Mouse (Mus musculus) liver, embryonic 12.5 days (tissue): ENCODE data around the gene Nkx6-2. TPM values are rescaled to one million over a fixed set of nuclear protein-coding genes. Genes with fewer than 3 reads are reported as not detected.

Source experiments
- ATAC-seq: fragments of 200-750 bp; cut with Nextera tagmentation; 2 replicates; pipeline ENCODE4 v1.8.0; 2017; ENCODE audit warnings: moderate number of reproducible peaks, mild to moderate bottlenecking, moderate library complexity
- H3K27ac ChIP-seq: fragments of 300-500 bp; sonication (generic); 2 replicates; pipeline ENCODE4 v1.5.1; 2016; ENCODE audit warnings: mild to moderate bottlenecking
- H3K27me3 ChIP-seq: fragments of 300-500 bp; sonication (generic); replicated peaks from 2 replicates; pipeline ENCODE4 v1.6.1; 2016; ENCODE audit warnings: mild to moderate bottlenecking, moderate library complexity
- H3K36me3 ChIP-seq: fragments of 300-500 bp; sonication (generic); 2 replicates; pipeline ENCODE4 v1.6.1; 2016; ENCODE audit warnings: mild to moderate bottlenecking, moderate library complexity
- H3K4me1 ChIP-seq: fragments of 300-500 bp; sonication (generic); 2 replicates; pipeline ENCODE4 v1.6.1; 2016
- H3K4me2 ChIP-seq: fragments of 300-500 bp; sonication (generic); 2 replicates; pipeline ENCODE4 v1.6.1; 2016; ENCODE audit warnings: mild to moderate bottlenecking, moderate library complexity
- H3K4me3 ChIP-seq: fragments of 300-500 bp; sonication (generic); 2 replicates; pipeline ENCODE4 v1.5.1; 2016; ENCODE audit warnings: mild to moderate bottlenecking, moderate library complexity
- H3K9ac ChIP-seq: fragments of 300-500 bp; sonication (generic); 2 replicates; pipeline ENCODE4 v1.6.1; 2016; ENCODE audit warnings: mild to moderate bottlenecking, moderate library complexity
- H3K9me3 ChIP-seq: fragments of 300-500 bp; sonication (generic); replicated peaks from 2 replicates; pipeline ENCODE4 v1.6.1; 2016; ENCODE audit warnings: mild to moderate bottlenecking, moderate library complexity
- WGBS: fragments of 180-500 bp; shearing (Covaris S2); methylation state at CpG from one replicate; pipeline ENCODE4 v1.1.7; 2016; ENCODE audit not compliant: insufficient replicate concordance; 5-methylcytosine and 5-hydroxymethylcytosine counted together
- polyA plus RNA-seq: library from polyadenylated mRNA; unstranded; fragments of >200 nt; fragmentation: Nextera tagmentation; extraction: Ambion mirVana; gene quantifications from 2 replicates; pipeline ENCODE4 v1.2.1, GENCODE M21; 2016

Nkx6-2 gene
- polyA plus RNA-seq, 1 experiment from 2014 or later = 0.43 TPM

- no peak for ATAC-seq
- no peaks in the 10 kb centered on the region for H3K9me3 ChIP-seq
- no peaks in the 10 kb centered on the region; the same call in 1 of the 2 replicates for H3K27me3 ChIP-seq
- H3K36me3 ChIP-seq = no peaks in the 10 kb centered on the region; the same call in 1 of the 2 replicates
- no peak overlapping the region for H3K9ac ChIP-seq
- 70% methylated on average over 2 of the region's 2 CpGs for WGBS
- H3K4me3 ChIP-seq = no peak overlapping the region
- no peaks in the 10 kb centered on the region for H3K4me1 ChIP-seq
- no peak overlapping the region for H3K4me2 ChIP-seq
- H3K27ac ChIP-seq = no peak overlapping the region
Measured at GRCm38 (mm10) chr7:139564161-139564560, 18.4 kb downstream of the Nkx6-2 start.

GRCm38 (mm10) chr7:139563425-139563824 is 19.2 kb downstream of the Nkx6-2 start:
- H3K27me3 ChIP-seq = no peaks in the 10 kb centered on the region; the same call in 1 of the 2 replicates
- no peak overlapping the region for H3K9ac ChIP-seq
- 67% methylated on average over 4 of the region's 4 CpGs for WGBS
- ATAC-seq = no peak
- no peaks in the 10 kb centered on the region; the same call in 1 of the 2 replicates for H3K36me3 ChIP-seq
- H3K9me3 ChIP-seq = no peaks in the 10 kb centered on the region
- H3K4me3 ChIP-seq = no peak overlapping the region
- no peak overlapping the region for H3K27ac ChIP-seq
- no peak overlapping the region for H3K4me2 ChIP-seq
- H3K4me1 ChIP-seq = no peaks in the 10 kb centered on the region

- Histone ChIP-seq H3K9me3 (no peaks in the 10 kb centered on the region), H3K4me3 (no peak overlapping the region), H3K9ac (no peak overlapping the region), H3K4me1 (no peaks in the 10 kb centered on the region), H3K36me3 (no peaks in the 10 kb centered on the region; the same call in 1 of the 2 replicates), H3K27me3 (no peaks in the 10 kb centered on the region), H3K27ac (no peak overlapping the region), H3K4me2 (no peak overlapping the region)
- 77% methylated on average over 10 of the region's 10 CpGs for WGBS
- no peak for ATAC-seq
Measured at GRCm38 (mm10) chr7:139559659-139560058, 22.9 kb downstream of the Nkx6-2 start.

- 61% methylated on average over 10 of the region's 10 CpGs for WGBS
- H3K27me3 ChIP-seq = no peaks in the 10 kb centered on the region
- ATAC-seq = no peak
Measured at GRCm38 (mm10) chr7:139556746-139557526, 25.7 kb downstream of the Nkx6-2 start.

GRCm38 (mm10) chr7:139556331-139556730 is 26.3 kb downstream of the Nkx6-2 start:
- no peak overlapping the region for H3K27ac ChIP-seq
- no peaks in the 10 kb centered on the region for H3K4me1 ChIP-seq
- no peak overlapping the region for H3K4me2 ChIP-seq
- no peak overlapping the region for H3K4me3 ChIP-seq
- H3K9ac ChIP-seq = no peak overlapping the region
- WGBS = 64% methylated on average over 5 of the region's 5 CpGs
- H3K9me3 ChIP-seq = no peaks in the 10 kb centered on the region
- no peaks in the 10 kb centered on the region; the same call in 1 of the 2 replicates for H3K36me3 ChIP-seq
- ATAC-seq = no peak
- no peaks in the 10 kb centered on the region for H3K27me3 ChIP-seq

More at GRCm38 (mm10) chr7:139556746-139557526, 25.7 kb downstream of the Nkx6-2 start:
- no peak overlapping the region for H3K9ac ChIP-seq
- no peaks in the 10 kb centered on the region for H3K9me3 ChIP-seq
- no peak overlapping the region for H3K4me3 ChIP-seq
- H3K27ac ChIP-seq = no peak overlapping the region
- no peak overlapping the region for H3K4me2 ChIP-seq
- no peaks in the 10 kb centered on the region; the same call in 1 of the 2 replicates for H3K36me3 ChIP-seq
- no peaks in the 10 kb centered on the region for H3K4me1 ChIP-seq

- Histone ChIP-seq H3K4me2 (no peak overlapping the region), H3K9ac (no peak overlapping the region), H3K27ac (no peak overlapping the region), H3K4me3 (no peak overlapping the region), H3K27me3 (no peaks in the 10 kb centered on the region), H3K9me3 (no peaks in the 10 kb centered on the region), H3K36me3 (no peaks in the 10 kb centered on the region), H3K4me1 (no peaks in the 10 kb centered on the region)
- WGBS = 69% methylated on average over 2 of the region's 2 CpGs
- no peak for ATAC-seq
Measured at GRCm38 (mm10) chr7:139551519-139551918, 31.1 kb downstream of the Nkx6-2 start.

GRCm38 (mm10) chr7:139550086-139550783 is 32.4 kb downstream of the Nkx6-2 start:
- Histone ChIP-seq H3K9ac (no peak overlapping the region), H3K4me2 (no peak overlapping the region), H3K36me3 (no peaks in the 10 kb centered on the region), H3K27me3 (no peaks in the 10 kb centered on the region), H3K4me1 (no peaks in the 10 kb centered on the region), H3K27ac (no peak overlapping the region), H3K4me3 (no peak overlapping the region), H3K9me3 (no peaks in the 10 kb centered on the region)
- 62% methylated on average over 3 of the region's 3 CpGs for WGBS
- no peak for ATAC-seq

- no peaks in the 10 kb centered on the region for H3K27me3 ChIP-seq
- WGBS = 70% methylated on average over 2 of the region's 2 CpGs
- H3K36me3 ChIP-seq = no peaks in the 10 kb centered on the region
- ATAC-seq = peak; percentile 40; the same call in 1 of the 2 replicates
- H3K27ac ChIP-seq = no peak overlapping the region
- no peak overlapping the region for H3K4me3 ChIP-seq
- no peak overlapping the region for H3K4me2 ChIP-seq
- H3K9ac ChIP-seq = no peak overlapping the region
- no peaks in the 10 kb centered on the region for H3K9me3 ChIP-seq
- H3K4me1 ChIP-seq = no peaks in the 10 kb centered on the region
Measured at GRCm38 (mm10) chr7:139547325-139547724, 35.3 kb downstream of the Nkx6-2 start.

GRCm38 (mm10) chr7:139544706-139545625 is 37.6 kb downstream of the Nkx6-2 start:
- Histone ChIP-seq H3K4me3 (no peak overlapping the region), H3K27me3 (no peaks in the 10 kb centered on the region), H3K9me3 (no peaks in the 10 kb centered on the region), H3K9ac (no peak overlapping the region), H3K36me3 (no peaks in the 10 kb centered on the region), H3K27ac (no peak overlapping the region), H3K4me2 (no peak overlapping the region), H3K4me1 (no peaks in the 10 kb centered on the region)
- 81% methylated on average over 12 of the region's 12 CpGs for WGBS
- ATAC-seq = no peak

GRCm38 (mm10) chr7:139541422-139541821 is 41.2 kb downstream of the Nkx6-2 start:
- no peaks in the 10 kb centered on the region for H3K4me1 ChIP-seq
- no peak for ATAC-seq
- 78% methylated on average over 6 of the region's 6 CpGs for WGBS
- no peak overlapping the region for H3K27ac ChIP-seq
- H3K36me3 ChIP-seq = no peaks in the 10 kb centered on the region
- H3K9ac ChIP-seq = no peak overlapping the region
- H3K4me3 ChIP-seq = no peak overlapping the region
- H3K27me3 ChIP-seq = no peaks in the 10 kb centered on the region
- H3K9me3 ChIP-seq = no peaks in the 10 kb centered on the region
- no peak overlapping the region for H3K4me2 ChIP-seq

- H3K9ac ChIP-seq = no peak overlapping the region
- H3K9me3 ChIP-seq = no peaks in the 10 kb centered on the region
- H3K4me1 ChIP-seq = no peaks in the 10 kb centered on the region
- no peak overlapping the region for H3K4me2 ChIP-seq
- H3K27ac ChIP-seq = no peak overlapping the region
- H3K27me3 ChIP-seq = no peaks in the 10 kb centered on the region
- no peak for ATAC-seq
- WGBS = 25% methylated on average over 1 of the region's 1 CpGs
- no peak overlapping the region for H3K4me3 ChIP-seq
- no peaks in the 10 kb centered on the region for H3K36me3 ChIP-seq
Measured at GRCm38 (mm10) chr7:139540601-139541000, 42.0 kb downstream of the Nkx6-2 start.
